Mouse (Mus musculus) midbrain, embryonic 12.5 days (tissue): ENCODE data around the gene Ppp3cb. TPM values are rescaled to one million over a fixed set of nuclear protein-coding genes. Genes with fewer than 3 reads are reported as not detected.
"Not testable (repeated sequence)": the region's sequence is repeated elsewhere in the genome, so short reads cannot be mapped to it uniquely, and the experiment has no call there.

ENCODE experiments used
- ATAC-seq: fragments of 200-750 bp; cut with Nextera tagmentation; 2 replicates; pipeline ENCODE4 v1.8.0; 2017; ENCODE audit warnings: low read depth, moderate TSS enrichment, moderate library complexity; ENCODE audit not compliant: low FRiP score
- H3K27ac ChIP-seq: fragments of 300-500 bp; sonication (generic); replicated peaks from 2 replicates; pipeline ENCODE4 v1.5.1; 2016; ENCODE audit warnings: mild to moderate bottlenecking
- H3K27me3 ChIP-seq: fragments of 300-500 bp; sonication (generic); 2 replicates; pipeline ENCODE4 v1.6.1; 2016; ENCODE audit warnings: mild to moderate bottlenecking
- H3K36me3 ChIP-seq: fragments of 300-500 bp; sonication (generic); 2 replicates; pipeline ENCODE4 v1.6.1; 2016
- H3K4me1 ChIP-seq: fragments of 300-500 bp; sonication (generic); 2 replicates; pipeline ENCODE4 v1.6.1; 2016
- H3K4me2 ChIP-seq: fragments of 300-500 bp; sonication (generic); replicated peaks from 2 replicates; pipeline ENCODE4 v1.6.1; 2016; ENCODE audit warnings: mild to moderate bottlenecking, moderate library complexity
- H3K4me3 ChIP-seq: fragments of 300-500 bp; sonication (generic); 2 replicates; pipeline ENCODE4 v1.5.1; 2016; ENCODE audit warnings: mild to moderate bottlenecking
- H3K9ac ChIP-seq: fragments of 300-500 bp; sonication (generic); replicated peaks from 2 replicates; pipeline ENCODE4 v1.6.1; 2016; ENCODE audit warnings: mild to moderate bottlenecking, moderate library complexity
- H3K9me3 ChIP-seq: fragments of 300-500 bp; sonication (generic); 2 replicates; pipeline ENCODE4 v1.6.1; 2016; ENCODE audit warnings: mild to moderate bottlenecking
- WGBS: fragments of 180-500 bp; shearing (Covaris S2); methylation state at CpG from one replicate; pipeline ENCODE4 v1.1.7; 2016; 5-methylcytosine and 5-hydroxymethylcytosine counted together
- polyA plus RNA-seq: library from polyadenylated mRNA; unstranded; fragments of >200 nt; fragmentation: Nextera tagmentation; extraction: Ambion mirVana; gene quantifications from 2 replicates; pipeline ENCODE4 v1.2.1, GENCODE M21; 2016

The Ppp3cb gene
- polyA plus RNA-seq = 66.2 and 68.8 TPM in 2 replicates

GRCm38 (mm10) chr14:20546415-20546814, at the start of gene Ppp3cb:
TSS of gene Ppp3cb (minus strand) at chr14:20546573.
- peaks cover 10% of the 10 kb centered on the region for H3K4me1 ChIP-seq
- peak within 1 kb of the TSS; percentile 67 for H3K4me2 ChIP-seq
- H3K36me3 ChIP-seq = peaks cover 26% of the 10 kb centered on the region
- peak within 1 kb of the TSS; percentile 90 for H3K4me3 ChIP-seq
- peak within 1 kb of the TSS; percentile 96 for H3K27ac ChIP-seq
- WGBS = 0% methylated on average over 18 of the region's 29 CpGs
- no peaks in the 10 kb centered on the region for H3K9me3 ChIP-seq
- H3K27me3 ChIP-seq = no peaks in the 10 kb centered on the region
- H3K9ac ChIP-seq = peak within 1 kb of the TSS; percentile 96
- ATAC-seq = peak; percentile 95

GRCm38 (mm10) chr14:20595781-20596180, 49.4 kb upstream of the Ppp3cb start:
- Histone ChIP-seq H3K36me3 (no peaks in the 10 kb centered on the region), H3K27ac (0 out of 2 replicates have a peak overlapping the region, but pooled peaks have one; percentile 5), H3K9ac (no peak overlapping the region; the same call in 1 of the 2 replicates), H3K4me2 (no peak overlapping the region), H3K4me1 (peaks cover 10% of the 10 kb centered on the region), H3K4me3 (no peak overlapping the region), H3K27me3 (no peaks in the 10 kb centered on the region), H3K9me3 (no peaks in the 10 kb centered on the region)
- WGBS = 24% methylated on average over 3 of the region's 3 CpGs
- ATAC-seq = no peak

DNA sequence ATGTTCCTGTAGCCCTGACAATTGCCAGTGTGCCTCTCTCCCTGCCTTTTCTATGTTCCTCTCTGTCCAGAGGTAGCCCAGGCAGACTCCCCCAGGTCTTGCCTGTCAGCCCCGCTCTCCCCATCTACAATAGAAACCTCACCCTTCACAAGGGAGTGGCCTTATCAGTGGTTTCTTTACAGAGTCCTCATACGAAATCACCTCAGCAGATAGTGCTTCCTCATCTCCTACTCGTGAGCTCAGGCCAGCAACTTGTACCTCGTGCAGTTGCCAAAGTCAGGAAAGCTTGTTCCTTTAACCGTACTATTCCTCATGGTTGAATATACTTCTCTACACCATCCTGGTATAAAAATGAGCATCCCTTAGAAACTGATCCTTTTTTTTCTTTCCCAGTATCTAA, 41.1 kb upstream of the Ppp3cb start:
- Histone ChIP-seq H3K4me3 (no peak overlapping the region), H3K27ac (no peak overlapping the region), H3K27me3 (no peaks in the 10 kb centered on the region), H3K4me1 (no peaks in the 10 kb centered on the region), H3K4me2 (no peak overlapping the region), H3K9me3 (no peaks in the 10 kb centered on the region), H3K36me3 (peaks cover 18% of the 10 kb centered on the region), H3K9ac (no peak overlapping the region)
- ATAC-seq = no peak
- 92% methylated on average over 5 of the region's 5 CpGs for WGBS

GRCm38 (mm10) chr14:20578822-20579407, 32.5 kb upstream of the Ppp3cb start:
- H3K27me3 ChIP-seq = no peaks in the 10 kb centered on the region
- H3K4me2 ChIP-seq = no peak overlapping the region
- no peak overlapping the region for H3K4me3 ChIP-seq
- H3K4me1 ChIP-seq = no peaks in the 10 kb centered on the region
- no peak overlapping the region for H3K9ac ChIP-seq
- H3K36me3 ChIP-seq = peaks cover 26% of the 10 kb centered on the region
- no peak overlapping the region for H3K27ac ChIP-seq
- H3K9me3 ChIP-seq = no peaks in the 10 kb centered on the region
- 75% methylated on average over 6 of the region's 6 CpGs for WGBS
- ATAC-seq = no peak

DNA sequence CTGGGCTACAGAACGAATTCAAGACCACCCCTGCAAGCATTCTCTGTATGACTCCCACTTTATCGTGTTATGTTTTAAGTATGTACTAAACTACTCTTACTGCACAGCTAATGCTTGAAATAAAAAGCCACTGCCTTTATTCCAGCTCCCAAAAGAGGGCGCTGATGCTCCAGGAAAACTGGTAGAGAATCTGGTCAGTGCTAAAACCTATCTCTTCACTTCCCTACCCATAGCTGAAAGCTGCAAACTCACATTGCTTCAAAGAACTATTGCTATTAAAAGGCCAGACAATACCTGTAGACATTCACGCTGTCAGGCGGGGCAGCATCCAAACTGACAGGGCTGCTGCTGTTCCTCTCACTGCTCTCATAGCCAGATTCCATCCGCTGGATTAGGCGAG, 29.8 kb upstream of the Ppp3cb start:
- WGBS = 53% methylated on average over 7 of the region's 7 CpGs
- no peak for ATAC-seq
- Histone ChIP-seq H3K4me1 (no peaks in the 10 kb centered on the region), H3K9me3 (no peaks in the 10 kb centered on the region), H3K27me3 (no peaks in the 10 kb centered on the region), H3K4me2 (no peak overlapping the region), H3K36me3 (peaks cover 26% of the 10 kb centered on the region), H3K9ac (no peak overlapping the region), H3K27ac (no peak overlapping the region), H3K4me3 (no peak overlapping the region)

- peaks cover 47% of the 10 kb centered on the region for H3K36me3 ChIP-seq
- not testable (repeated sequence) for H3K27ac ChIP-seq, H3K4me3 ChIP-seq, ATAC-seq, H3K4me2 ChIP-seq, H3K9me3 ChIP-seq, H3K9ac ChIP-seq, H3K27me3 ChIP-seq, H3K4me1 ChIP-seq
- 99% methylated on average over 3 of the region's 3 CpGs for WGBS
Observed at GRCm38 (mm10) chr14:20573196-20573595, 26.8 kb upstream of the Ppp3cb start.

GRCm38 (mm10) chr14:20565256-20566021, 19.1 kb upstream of the Ppp3cb start:
- H3K9ac ChIP-seq = no peak overlapping the region
- H3K27me3 ChIP-seq = no peaks in the 10 kb centered on the region
- H3K36me3 ChIP-seq = peaks cover 63% of the 10 kb centered on the region
- H3K4me2 ChIP-seq = no peak overlapping the region
- H3K4me3 ChIP-seq = no peak overlapping the region
- no peaks in the 10 kb centered on the region for H3K9me3 ChIP-seq
- H3K4me1 ChIP-seq = no peaks in the 10 kb centered on the region
- 85% methylated on average over 9 of the region's 9 CpGs for WGBS
- ATAC-seq = no peak
- H3K27ac ChIP-seq = no peak overlapping the region

GRCm38 (mm10) chr14:20564692-20565091, 18.3 kb upstream of the Ppp3cb start:
- ATAC-seq = no peak
- Histone ChIP-seq H3K27ac (no peak overlapping the region), H3K36me3 (peaks cover 58% of the 10 kb centered on the region), H3K9me3 (no peaks in the 10 kb centered on the region), H3K27me3 (no peaks in the 10 kb centered on the region), H3K9ac (no peak overlapping the region), H3K4me2 (no peak overlapping the region), H3K4me3 (no peak overlapping the region), H3K4me1 (no peaks in the 10 kb centered on the region)
- 74% methylated on average over 12 of the region's 12 CpGs for WGBS

DNA sequence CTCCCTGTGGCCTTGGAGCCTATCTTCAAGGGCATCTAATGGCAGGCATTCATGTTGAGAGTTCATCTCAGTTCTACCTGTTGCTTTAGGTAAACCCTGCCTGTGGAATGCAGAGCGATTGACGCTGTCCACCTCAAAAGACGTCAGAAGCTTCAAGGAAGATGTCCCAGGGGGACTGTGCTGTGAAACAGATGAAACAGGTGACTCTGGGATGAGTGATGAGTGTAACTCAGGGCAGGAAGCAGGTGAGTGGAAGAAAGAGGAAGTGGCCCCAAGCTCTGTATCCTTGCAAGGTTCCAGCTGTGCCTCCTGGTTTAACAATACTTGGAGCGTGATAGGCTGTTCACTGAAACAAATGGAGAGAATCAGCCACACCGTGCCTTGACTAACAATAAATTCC, 15.5 kb upstream of the Ppp3cb start:
- ATAC-seq = no peak
- Histone ChIP-seq H3K27ac (no peak overlapping the region), H3K4me1 (no peaks in the 10 kb centered on the region), H3K9ac (no peak overlapping the region), H3K4me3 (no peak overlapping the region), H3K27me3 (no peaks in the 10 kb centered on the region), H3K9me3 (no peaks in the 10 kb centered on the region), H3K4me2 (no peak overlapping the region), H3K36me3 (peaks cover 59% of the 10 kb centered on the region)
- 92% methylated on average over 5 of the region's 5 CpGs for WGBS

- Histone ChIP-seq H3K4me1 (peaks cover 3% of the 10 kb centered on the region), H3K36me3 (peaks cover 40% of the 10 kb centered on the region), H3K4me2 (no peak overlapping the region), H3K4me3 (no peak overlapping the region), H3K9ac (no peak overlapping the region), H3K27me3 (no peaks in the 10 kb centered on the region), H3K27ac (no peak overlapping the region), H3K9me3 (no peaks in the 10 kb centered on the region)
- ATAC-seq = no peak
- 97% methylated on average over 2 of the region's 2 CpGs for WGBS
Observed at GRCm38 (mm10) chr14:20550136-20550535, 3.8 kb upstream of the Ppp3cb start.

- Histone ChIP-seq H3K4me1 (peaks cover 10% of the 10 kb centered on the region), H3K9me3 (no peaks in the 10 kb centered on the region), H3K27me3 (no peaks in the 10 kb centered on the region), H3K4me2 (peak overlapping the region; percentile 67), H3K36me3 (peaks cover 26% of the 10 kb centered on the region), H3K9ac (peak overlapping the region; percentile 96), H3K4me3 (peak overlapping the region; percentile 90), H3K27ac (peak overlapping the region; percentile 96)
- ATAC-seq = peak; percentile 97
- under 1% methylated on average over 58 of the region's 67 CpGs for WGBS
Observed at GRCm38 (mm10) chr14:20545529-20546331, 643 bp downstream of the Ppp3cb start.
